Mouse (Mus musculus) kidney, postnatal 0 days (tissue): ENCODE measurements around the gene Sulf2. TPM values are rescaled to one million over a fixed set of nuclear protein-coding genes. Genes with fewer than 3 reads are reported as not detected.

Experiments
- ATAC-seq: fragments of 200-750 bp; cut with Nextera tagmentation; replicated peaks from 2 replicates; pipeline ENCODE4 v1.8.0; 2017; ENCODE audit warnings: low read depth, moderate number of reproducible peaks, moderate TSS enrichment, moderate library complexity; ENCODE audit not compliant: low FRiP score
- DNase-seq: peaks from one replicate; pipeline ENCODE4 v3.0.0-alpha.2; 2016; ENCODE audit warnings: low spot score
- H3K27ac ChIP-seq: fragments of 300-500 bp; sonication (generic); 2 replicates; pipeline ENCODE4 v1.5.1; 2014; ENCODE audit warnings: mild to moderate bottlenecking
- H3K27me3 ChIP-seq: fragments of 300-500 bp; sonication (generic); 2 replicates; pipeline ENCODE4 v1.6.1; 2014; ENCODE audit warnings: low read length, mixed read lengths; ENCODE audit not compliant: insufficient read depth
- H3K36me3 ChIP-seq: fragments of 300-500 bp; sonication (generic); 2 replicates; pipeline ENCODE4 v1.6.1; 2014; ENCODE audit warnings: low read length, mixed read lengths; ENCODE audit not compliant: insufficient read depth
- H3K4me1 ChIP-seq: fragments of 300-500 bp; sonication (generic); replicated peaks from 2 replicates; pipeline ENCODE4 v1.6.1; 2014; ENCODE audit warnings: antibody characterized with exemption, low read length, mixed read lengths; ENCODE audit not compliant: insufficient read depth
- H3K4me2 ChIP-seq: fragments of 300-500 bp; sonication (generic); 2 replicates; pipeline ENCODE4 v1.6.1; 2014; ENCODE audit warnings: mild to moderate bottlenecking, low read length, moderate library complexity, mixed read lengths
- H3K4me3 ChIP-seq: fragments of 300-500 bp; sonication (generic); replicated peaks from 2 replicates; pipeline ENCODE4 v1.5.1; 2014; ENCODE audit warnings: low read depth, low read length
- H3K9ac ChIP-seq: fragments of 300-500 bp; sonication (generic); 2 replicates; pipeline ENCODE4 v1.6.1; 2014; ENCODE audit warnings: low read depth, low read length
- H3K9me3 ChIP-seq: fragments of 300-500 bp; sonication (generic); replicated peaks from 2 replicates; pipeline ENCODE4 v1.6.1; 2016; ENCODE audit warnings: low read length, inconsistent platforms, mixed read lengths
- CTCF ChIP-seq: IDR thresholded peaks from 2 replicates; pipeline ENCODE4 v1.5.1; 2016; ENCODE audit warnings: antibody characterized with exemption, low read depth, mild to moderate bottlenecking, moderate library complexity
- WGBS: fragments of 180-500 bp; shearing (Covaris S2); extraction: QIAGEN DNeasy Blood & Tissue Kit; methylation state at CpG from one replicate; pipeline ENCODE4 v1.1.7; 2014; 5-methylcytosine and 5-hydroxymethylcytosine counted together
- polyA plus RNA-seq: library from polyadenylated mRNA; unstranded; fragments of >200 nt; fragmentation: Nextera tagmentation; extraction: Ambion mirVana; gene quantifications from 2 replicates; pipeline ENCODE4 v1.2.1, GENCODE M21; 2015

The Sulf2 gene
- polyA plus RNA-seq, 1 experiment from 2014 or later, result 45.1 TPM

DNA sequence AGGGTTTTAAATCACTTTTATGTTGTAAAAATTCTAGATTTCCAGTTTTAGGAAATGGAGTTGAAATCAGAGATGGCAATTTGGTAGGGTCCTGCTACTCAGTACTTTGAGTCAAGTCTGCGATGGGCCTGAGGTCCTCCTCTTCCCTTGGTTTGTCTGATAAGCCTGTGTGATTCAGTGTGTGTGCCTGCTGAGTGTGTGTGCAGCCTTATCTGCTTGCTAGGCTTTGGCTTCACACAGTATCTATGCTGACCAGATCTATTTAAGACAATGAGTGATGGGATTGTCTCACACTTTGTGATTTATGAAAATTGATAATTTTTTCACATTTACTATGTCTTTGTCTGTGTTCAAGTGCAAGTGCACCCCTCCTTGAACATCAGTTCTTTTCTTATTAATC lies 112.9 kb downstream of the Sulf2 start:
- no peaks in the 10 kb centered on the region for H3K9me3 ChIP-seq
- 0 out of 2 replicates have a peak, but pooled peaks cover 2% of the 10 kb centered on the region for H3K36me3 ChIP-seq
- peaks cover 14% of the 10 kb centered on the region for H3K4me1 ChIP-seq
- H3K9ac ChIP-seq, result no peak overlapping the region
- DNase-seq (no peak), ATAC-seq (no peak)
- H3K27ac ChIP-seq, result no peak overlapping the region
- H3K4me2 ChIP-seq, result no peak overlapping the region
- WGBS, result 76% methylated on average over 1 of the region's 1 CpGs
- no peak for TF ChIP-seq CTCF
- H3K4me3 ChIP-seq, result no peak overlapping the region
- H3K27me3 ChIP-seq, result no peaks in the 10 kb centered on the region

GRCm38 (mm10) chr2:166039681-166040080 lies 115.8 kb downstream of the Sulf2 start:
- no peaks in the 10 kb centered on the region for H3K9me3 ChIP-seq
- H3K27me3 ChIP-seq, result no peaks in the 10 kb centered on the region
- H3K27ac ChIP-seq, result no peak overlapping the region
- no peak overlapping the region for H3K4me2 ChIP-seq
- no peak overlapping the region for H3K9ac ChIP-seq
- no peak for ATAC-seq
- no peak for DNase-seq
- no peak for TF ChIP-seq CTCF
- WGBS, result 80% methylated on average over 4 of the region's 4 CpGs
- H3K4me3 ChIP-seq, result no peak overlapping the region
- peaks cover 19% of the 10 kb centered on the region for H3K4me1 ChIP-seq
- no peaks in the 10 kb centered on the region for H3K36me3 ChIP-seq

GRCm38 (mm10) chr2:166035725-166036124 lies 119.7 kb downstream of the Sulf2 start:
- Histone ChIP-seq H3K27me3 (no peaks in the 10 kb centered on the region), H3K4me3 (no peak overlapping the region), H3K9me3 (no peaks in the 10 kb centered on the region), H3K27ac (peak overlapping the region; percentile 80), H3K4me2 (no peak overlapping the region), H3K4me1 (peaks cover 10% of the 10 kb centered on the region; the same call in 1 of the 2 replicates), H3K9ac (no peak overlapping the region), H3K36me3 (no peaks in the 10 kb centered on the region)
- peak; percentile 77 for DNase-seq
- 61% methylated on average over 3 of the region's 3 CpGs for WGBS
- TF ChIP-seq CTCF, result peak; percentile 73
- no peak for ATAC-seq

DNA sequence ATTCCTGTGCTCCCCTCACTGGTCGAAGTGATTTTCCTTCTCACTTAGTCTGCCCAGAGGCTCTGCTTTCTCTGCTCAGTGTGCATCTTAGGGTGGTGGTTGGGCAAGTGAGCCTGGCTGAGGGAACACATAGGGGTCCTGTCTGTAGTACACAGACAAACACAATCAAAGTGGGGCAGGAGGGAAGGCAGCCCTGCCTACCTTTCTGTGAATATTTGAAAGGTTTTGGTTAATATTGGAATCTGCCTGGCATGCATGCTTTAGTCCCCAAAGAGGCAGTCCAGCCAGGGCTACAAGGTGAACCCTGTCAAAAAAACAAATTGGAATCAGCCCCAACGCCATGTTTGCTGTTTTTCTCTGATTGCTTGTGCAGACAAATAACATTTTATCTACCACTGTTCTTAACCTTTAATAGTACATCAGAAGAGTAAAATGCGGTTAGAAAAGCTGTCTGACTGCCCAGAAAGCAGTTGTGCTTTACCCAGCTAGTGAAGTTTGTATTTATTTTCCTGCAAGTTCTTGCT lies 120.4 kb downstream of the Sulf2 start:
- Histone ChIP-seq H3K27me3 (no peaks in the 10 kb centered on the region), H3K4me3 (no peak overlapping the region), H3K36me3 (no peaks in the 10 kb centered on the region), H3K27ac (peak overlapping the region; percentile 80), H3K4me2 (no peak overlapping the region), H3K9me3 (no peaks in the 10 kb centered on the region), H3K4me1 (peaks cover 12% of the 10 kb centered on the region; the same call in 1 of the 2 replicates), H3K9ac (no peak overlapping the region)
- no peak for ATAC-seq
- DNase-seq, result no peak
- 43% methylated on average over 3 of the region's 3 CpGs for WGBS
- no peak for TF ChIP-seq CTCF

- WGBS, result 92% methylated on average over 5 of the region's 5 CpGs
- no peaks in the 10 kb centered on the region for H3K9me3 ChIP-seq
- H3K27me3 ChIP-seq, result no peaks in the 10 kb centered on the region
- no peak overlapping the region; the same call in 1 of the 2 replicates for H3K27ac ChIP-seq
- H3K4me1 ChIP-seq, result peaks cover 15% of the 10 kb centered on the region; the same call in 1 of the 2 replicates
- DNase-seq (no peak), ATAC-seq (no peak)
- no peak overlapping the region for H3K9ac ChIP-seq
- no peak for TF ChIP-seq CTCF
- H3K4me3 ChIP-seq, result no peak overlapping the region
- H3K4me2 ChIP-seq, result no peak overlapping the region
- H3K36me3 ChIP-seq, result no peaks in the 10 kb centered on the region
These were observed 122.8 kb downstream of the Sulf2 start for GRCm38 (mm10) chr2:166032628-166033027.

DNA sequence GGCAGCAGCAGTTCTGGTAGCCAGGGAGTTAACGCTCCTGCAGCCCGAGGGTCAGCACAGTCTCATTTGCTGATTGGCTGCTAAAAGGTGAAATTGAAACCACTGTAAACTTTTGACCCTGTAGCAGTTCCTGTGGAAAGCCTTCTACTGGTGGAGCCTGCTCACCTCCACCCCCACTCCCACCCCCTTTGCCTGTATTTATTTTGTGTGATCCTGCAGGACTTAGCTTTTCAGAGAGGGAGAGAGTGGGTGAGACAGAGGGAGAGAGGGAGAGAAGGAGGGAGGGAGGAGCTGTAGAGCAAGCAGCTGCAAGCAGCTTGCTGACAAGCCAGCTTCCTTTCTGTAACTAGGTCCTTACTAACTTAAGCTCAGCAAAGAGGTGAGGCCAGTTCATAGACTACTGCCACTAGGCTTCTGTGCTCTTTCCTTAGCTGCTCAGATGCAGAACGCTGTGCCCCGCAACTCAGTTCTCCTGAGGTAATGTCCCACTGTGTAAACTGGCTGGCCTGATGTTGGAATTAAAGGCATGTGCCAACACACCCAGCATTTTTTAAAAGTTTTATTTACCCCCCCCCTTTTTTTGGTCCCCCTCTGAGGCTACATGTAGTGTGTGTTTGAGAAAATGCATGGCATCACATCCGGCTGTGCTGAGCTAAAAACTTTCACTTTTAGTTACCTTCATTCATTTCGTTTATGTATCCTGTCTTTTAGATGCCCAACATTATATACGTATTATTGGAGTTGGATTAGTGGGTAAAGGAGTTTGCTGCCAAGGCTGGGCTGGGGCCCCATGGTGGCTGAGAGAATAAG lies 124.1 kb downstream of the Sulf2 start:
- peak; percentile 98 for DNase-seq
- Histone ChIP-seq H3K9me3 (no peaks in the 10 kb centered on the region), H3K4me2 (peak overlapping the region; percentile 49), H3K4me1 (peaks cover 15% of the 10 kb centered on the region; the same call in 1 of the 2 replicates), H3K36me3 (no peaks in the 10 kb centered on the region), H3K27ac (peak overlapping the region; percentile 96), H3K9ac (0 out of 2 replicates have a peak overlapping the region, but pooled peaks have one; percentile 43), H3K4me3 (peak overlapping the region; percentile 14; the same call in 1 of the 2 replicates), H3K27me3 (no peaks in the 10 kb centered on the region)
- TF ChIP-seq CTCF, result peak; percentile 2; the same call in 1 of the 2 replicates
- WGBS, result 8% methylated on average over 7 of the region's 7 CpGs
- peak; percentile 94 for ATAC-seq
